ENCODE assay signal across 9 mouse cellular contexts in genomic region chr7:123398828-123399227, GRCm38 (mm10). TPM values are rescaled to one million over a fixed set of nuclear protein-coding genes. Genes with fewer than 3 reads are reported as not detected.
DNase-seq lines count a peak whose midpoint lies in the region; ATAC-seq lines count a peak whose summit lies in the region.
"Had no signal": no experiment of that assay in that cellular context is flagged by ENCODE, and none has a peak within 500 bp of the region (broad histone marks: within the 10 kb centered on the region; RNA-seq: fewer than 3 reads in every experiment).

No protein-coding gene starts in this region.

- H3K4me2 ChIP-seq in forebrain, embryonic 12.5 days, result no peak overlapping the region
- no peak overlapping the region for H3K4me2 ChIP-seq in hindbrain, embryonic 16.5 days (ENCODE audit: low read length)

- ATAC-seq in forebrain, embryonic 12.5 days (ENCODE audit: low FRiP score), result 0 out of 2 replicates have a peak, but pooled peaks have one; percentile 33
- ATAC-seq in hindbrain, embryonic 16.5 days, result 0 out of 2 replicates have a peak, but pooled peaks have one; percentile 54

- intact Hi-C loops in left cerebral cortex, postnatal 10 days (cut with DNase I), result loop anchor here (5.0 kb wide), 1 partner anchor 68 kb away; no protein-coding TSS in a partner anchor

- H3K27me3 ChIP-seq in forebrain, embryonic 12.5 days, result no peaks in the 10 kb centered on the region
- no peaks in the 10 kb centered on the region for H3K27me3 ChIP-seq in hindbrain, embryonic 16.5 days (replicated peaks; ENCODE audit: control insufficient read depth, insufficient read depth, low read length)

- no peak overlapping the region for H3K4me3 ChIP-seq in forebrain, embryonic 12.5 days (replicated peaks)
- no peak overlapping the region for H3K4me3 ChIP-seq in hindbrain, embryonic 16.5 days (ENCODE audit: low read length)
- H3K4me3 ChIP-seq: myocyte had no signal

- H3K9ac ChIP-seq in forebrain, embryonic 12.5 days, result no peak overlapping the region
- H3K9ac ChIP-seq in hindbrain, embryonic 16.5 days (ENCODE audit: low read depth, low read length), result no peak overlapping the region

- 28% methylated on average over 7 of the region's 7 CpGs for WGBS in forebrain, embryonic 12.5 days
- WGBS in hindbrain, embryonic 16.5 days, result 24% methylated on average over 7 of the region's 7 CpGs

- H3K27ac ChIP-seq in forebrain, embryonic 12.5 days, result no peak overlapping the region
- no peak overlapping the region for H3K27ac ChIP-seq in hindbrain, embryonic 16.5 days (ENCODE audit: low read depth, low read length)

- peaks cover 18% of the 10 kb centered on the region; the same call in 1 of the 2 replicates for H3K36me3 ChIP-seq in forebrain, embryonic 12.5 days (replicated peaks)
- 0 out of 2 replicates have a peak, but pooled peaks cover 2% of the 10 kb centered on the region for H3K36me3 ChIP-seq in hindbrain, embryonic 16.5 days (ENCODE audit: control insufficient read depth, insufficient read depth, low read length)

- no peaks in the 10 kb centered on the region for H3K9me3 ChIP-seq in forebrain, embryonic 12.5 days
- H3K9me3 ChIP-seq in hindbrain, embryonic 16.5 days (ENCODE audit: control insufficient read depth, low read length), result no peaks in the 10 kb centered on the region

- no peaks in the 10 kb centered on the region for H3K4me1 ChIP-seq in forebrain, embryonic 12.5 days
- no peaks in the 10 kb centered on the region for H3K4me1 ChIP-seq in hindbrain, embryonic 16.5 days (ENCODE audit: control insufficient read depth, insufficient read depth, low read depth, low read length)

- peak; percentile 24 for DNase-seq in thymus, postnatal 0 days (ENCODE audit: low spot score)
- no peak for DNase-seq in thymus, postnatal 36 days
- peak; percentile 52 for DNase-seq in c-Kit-positive CD71-positive TER-119-negative erythroid progenitor cells, embryonic 14.5 days (ENCODE audit: low read depth)
- DNase-seq in left cerebral cortex, postnatal 10 days (ENCODE audit: extremely low spot score in 1 of 2, low spot score in 2 of 2), result peak; percentile 45 to 61
- DNase-seq in mesoderm, embryonic 11.5 days (ENCODE audit: low read depth, low spot score), result peak; percentile 76
- peak; percentile 63 for DNase-seq in testis, postnatal 10 days (ENCODE audit: low spot score)

RNA-seq across cellular contexts. Expression of gene Arhgap17, which starts 29.1 kb away (rescaled TPM):
- 9.6 and 11.7 TPM in 2 replicates for polyA plus RNA-seq in thymus, postnatal 0 days (2015; fragmentation: Nextera tagmentation; extraction: Ambion mirVana)
- 22.6 and 24.1 TPM in 2 replicates for polyA plus RNA-seq in forebrain, embryonic 12.5 days (2016; fragmentation: Nextera tagmentation; extraction: Ambion mirVana)
- polyA plus RNA-seq in hindbrain, embryonic 16.5 days (2015; fragmentation: Nextera tagmentation; extraction: Ambion mirVana), result 8.8 and 11.2 TPM in 2 replicates
- total RNA-seq in left cerebral cortex, postnatal 10 days (2021), result 10 to 100 TPM; 14.9 to 17.4 TPM

RNA-seq across cellular contexts. Expression of gene Lcmt1, which starts 29.2 kb away (rescaled TPM):
- 50.4 and 51.1 TPM in 2 replicates for polyA plus RNA-seq in thymus, postnatal 0 days (2015; fragmentation: Nextera tagmentation; extraction: Ambion mirVana)
- polyA plus RNA-seq in forebrain, embryonic 12.5 days (2016; fragmentation: Nextera tagmentation; extraction: Ambion mirVana), result 62.0 and 64.0 TPM in 2 replicates
- 104 and 112 TPM in 2 replicates for polyA plus RNA-seq in hindbrain, embryonic 16.5 days (2015; fragmentation: Nextera tagmentation; extraction: Ambion mirVana)
- total RNA-seq in left cerebral cortex, postnatal 10 days (2021), result 10 to 100 TPM; 93.6 to 97.3 TPM

Comparison
In these comparisons a context has a peak if more than half of its experiments do, and no peak if none do; other contexts are left out.
1. DNase-seq: peak in thymus, postnatal 0 days (single experiment), c-Kit-positive CD71-positive TER-119-negative erythroid progenitor cells, embryonic 14.5 days (single experiment), left cerebral cortex, postnatal 10 days (2 of 2), mesoderm, embryonic 11.5 days (single experiment) and testis, postnatal 10 days (single experiment); none in thymus, postnatal 36 days (0 of 2).